Mouse (Mus musculus) thymus, postnatal 36 days (tissue): ENCODE results near the gene Eif3a.

Source experiments
- DNase-seq, 2 experiments: peaks; one replicate each; pipeline ENCODE4 v3.0.0; 2022; ENCODE audit warnings: mixed read lengths in 2 of 2

Gene Eif3a

DNA sequence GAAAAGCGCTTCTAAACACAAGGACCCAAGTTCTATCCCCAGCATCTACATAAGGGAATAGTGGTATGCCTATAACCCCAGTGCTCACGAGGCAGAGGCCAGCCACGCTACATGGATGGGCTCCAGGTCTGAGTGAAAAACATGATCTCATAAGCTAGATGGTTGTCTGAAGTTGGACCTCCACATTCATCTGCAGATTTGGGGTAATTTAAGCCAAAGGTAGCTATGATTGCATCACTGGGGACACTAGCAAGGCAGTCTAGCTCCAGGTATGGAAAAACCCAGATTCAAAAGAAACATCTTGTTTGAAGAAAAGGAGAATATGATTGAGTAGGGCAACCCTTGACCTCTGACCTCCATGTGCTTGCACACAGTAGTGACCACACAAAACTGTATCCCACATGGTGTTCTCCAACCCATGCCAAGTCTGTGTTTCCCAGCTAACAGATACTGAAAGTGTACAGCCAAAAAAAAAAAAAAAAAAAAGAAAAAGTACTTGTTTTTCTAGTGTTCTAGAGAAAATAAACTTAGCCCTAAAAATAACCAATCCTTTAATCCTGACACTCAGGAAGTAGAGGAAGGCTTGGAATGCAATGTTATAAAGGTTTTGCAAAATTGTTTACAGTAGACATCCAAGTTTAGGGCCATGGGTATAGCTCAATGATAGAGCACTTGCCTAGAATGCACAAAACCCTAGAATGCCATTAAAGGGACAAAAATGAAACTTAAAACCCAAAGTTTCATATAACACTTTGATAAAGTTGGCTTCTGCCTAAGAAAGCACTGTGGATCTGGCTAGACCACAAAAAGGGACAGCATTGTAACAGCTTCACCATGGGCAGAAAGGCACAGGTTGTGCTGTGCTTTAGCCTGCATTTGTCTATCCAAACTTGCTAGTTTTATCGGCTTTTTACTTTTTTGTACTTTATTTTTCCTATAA is 31.3 kb downstream of the Eif3a start:
- DNase-seq: no peak

DNA sequence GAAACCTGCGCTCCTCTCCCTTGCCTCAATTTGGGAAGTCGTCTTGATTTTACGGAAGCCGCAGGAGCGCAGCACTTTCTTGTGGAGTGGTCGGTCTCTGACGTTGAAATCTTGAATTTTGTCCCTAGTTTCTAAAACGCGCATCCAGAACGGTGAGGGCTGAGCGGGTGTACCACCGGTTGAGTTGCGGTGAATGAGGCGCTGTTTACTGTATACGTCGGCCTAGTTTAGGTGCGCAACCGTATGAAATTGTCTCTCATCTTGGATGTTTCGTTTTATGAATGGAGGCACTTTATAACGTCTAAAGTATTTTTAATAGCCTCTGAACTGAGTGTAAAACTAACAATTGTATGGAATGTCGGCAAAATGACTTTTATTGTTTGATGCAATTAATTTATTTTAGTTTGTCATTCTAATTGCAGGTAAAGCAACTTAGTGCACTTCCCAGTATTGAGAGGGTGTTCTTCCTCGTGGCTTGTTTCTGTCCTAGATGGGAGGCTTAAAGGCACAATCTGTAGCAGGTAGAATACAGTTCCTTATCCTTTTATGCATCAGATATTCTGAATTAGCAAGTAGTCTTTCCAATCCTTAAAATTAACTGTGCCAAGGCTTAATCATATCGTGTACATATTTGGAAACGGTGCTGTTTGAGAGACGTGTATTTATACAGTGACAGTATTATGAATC is 33.2 kb downstream of the Eif3a start:
- DNase-seq: no peak

DNA sequence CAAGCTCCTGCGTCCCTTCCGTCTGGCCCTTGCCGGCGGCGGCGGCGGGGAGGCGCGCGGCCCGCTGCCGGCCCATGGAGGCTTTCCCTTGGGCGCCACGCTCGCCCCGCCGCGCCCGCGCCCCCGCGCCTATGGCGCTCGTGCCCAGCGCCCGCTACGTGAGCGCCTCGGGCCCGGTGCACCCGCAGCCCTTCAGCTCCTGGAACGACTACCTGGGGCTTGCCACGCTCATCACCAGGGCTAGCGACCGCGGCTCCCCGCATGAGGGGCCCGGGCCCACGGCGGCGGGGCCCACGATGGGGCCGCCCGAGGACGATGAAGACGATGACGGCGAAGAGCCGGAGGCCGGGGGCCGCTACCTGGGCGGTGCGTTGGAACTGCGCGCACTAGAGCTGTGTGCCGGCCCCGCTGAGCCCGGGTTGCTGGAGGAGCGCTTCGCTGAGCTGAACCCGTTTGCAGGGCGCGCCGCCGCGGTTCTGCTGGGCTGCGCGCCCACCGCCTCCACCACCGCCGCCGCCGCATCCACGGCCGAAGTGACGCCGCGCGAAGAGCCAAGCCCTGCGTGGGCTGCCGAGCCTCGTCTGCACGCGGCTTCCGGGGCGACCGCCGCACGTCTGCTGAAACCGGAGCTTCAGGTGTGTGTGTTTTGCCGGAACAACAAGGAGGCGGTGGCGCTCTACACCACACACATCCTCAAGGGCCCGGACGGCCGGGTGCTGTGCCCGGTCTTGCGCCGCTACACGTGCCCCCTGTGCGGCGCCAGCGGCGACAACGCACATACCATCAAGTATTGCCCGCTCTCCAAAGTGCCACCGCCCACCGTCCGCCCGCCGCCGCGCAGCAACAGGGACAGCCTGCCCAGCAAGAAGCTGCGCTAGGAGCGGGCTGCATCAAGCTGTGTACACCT is 34.0 kb downstream of the Eif3a start:
- DNase-seq: peak; percentile 68 to 79

DNA sequence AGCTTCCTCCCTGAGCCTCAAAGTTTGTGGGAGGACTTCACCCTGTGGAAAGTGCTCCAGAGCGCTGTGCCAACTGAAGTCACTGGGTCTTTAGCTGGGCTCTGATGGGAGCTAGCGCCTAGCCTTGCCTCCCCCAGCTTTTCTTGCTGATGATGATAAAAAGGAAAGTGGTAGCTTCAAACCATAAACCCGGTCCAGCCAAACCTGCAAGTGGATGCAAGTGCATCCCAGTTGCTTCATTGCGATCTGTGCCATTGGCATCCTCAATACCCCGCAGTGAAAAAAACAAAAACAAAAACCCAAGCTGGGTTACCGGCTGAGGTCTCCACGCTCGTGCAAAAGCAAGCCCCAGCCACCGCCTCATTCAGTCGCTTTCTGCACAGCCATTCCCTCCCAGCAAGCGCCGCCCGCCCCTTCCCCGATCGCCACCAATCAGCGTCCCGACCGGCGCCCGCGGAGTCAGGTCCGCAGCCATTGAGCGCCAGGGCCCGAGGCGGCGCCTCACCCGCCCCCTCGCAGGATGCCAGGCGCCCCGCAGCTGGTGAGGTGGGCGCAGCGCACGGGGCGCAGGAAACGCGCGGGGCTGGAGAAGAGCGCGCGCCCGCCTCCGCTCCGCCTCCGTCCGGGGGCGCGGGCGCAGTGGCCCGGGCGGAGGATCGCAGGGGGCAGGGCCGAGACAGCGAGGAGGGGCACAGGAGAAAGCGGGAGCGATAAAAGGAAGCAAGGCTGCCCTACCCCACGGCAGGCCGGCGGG is 34.8 kb downstream of the Eif3a start, which contains the start of gene Nanos1:
TSS of gene Nanos1 (plus strand) at position 550 of the 754 bp plus-strand sequence.
- peak; percentile 95 to 96 for DNase-seq

DNA sequence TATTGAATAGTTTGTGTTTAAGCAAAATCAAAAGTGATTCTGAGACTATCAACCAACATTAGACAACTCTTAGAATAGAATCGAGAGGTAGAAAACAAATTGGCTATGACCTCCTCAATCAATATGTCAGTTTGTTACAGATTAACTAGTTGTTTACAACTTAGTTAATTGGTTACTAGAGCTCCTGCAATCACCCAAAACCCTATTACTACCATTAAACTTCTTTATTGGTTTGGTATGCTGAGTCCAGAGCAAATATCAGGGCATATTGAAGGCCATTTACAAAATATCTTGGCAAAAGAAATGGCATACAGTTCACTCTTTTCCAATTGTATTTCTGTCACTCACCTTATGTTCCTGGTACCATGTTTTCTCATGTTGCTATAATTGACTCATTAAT is 42.7 kb downstream of the Eif3a start:
- DNase-seq: no peak

DNA sequence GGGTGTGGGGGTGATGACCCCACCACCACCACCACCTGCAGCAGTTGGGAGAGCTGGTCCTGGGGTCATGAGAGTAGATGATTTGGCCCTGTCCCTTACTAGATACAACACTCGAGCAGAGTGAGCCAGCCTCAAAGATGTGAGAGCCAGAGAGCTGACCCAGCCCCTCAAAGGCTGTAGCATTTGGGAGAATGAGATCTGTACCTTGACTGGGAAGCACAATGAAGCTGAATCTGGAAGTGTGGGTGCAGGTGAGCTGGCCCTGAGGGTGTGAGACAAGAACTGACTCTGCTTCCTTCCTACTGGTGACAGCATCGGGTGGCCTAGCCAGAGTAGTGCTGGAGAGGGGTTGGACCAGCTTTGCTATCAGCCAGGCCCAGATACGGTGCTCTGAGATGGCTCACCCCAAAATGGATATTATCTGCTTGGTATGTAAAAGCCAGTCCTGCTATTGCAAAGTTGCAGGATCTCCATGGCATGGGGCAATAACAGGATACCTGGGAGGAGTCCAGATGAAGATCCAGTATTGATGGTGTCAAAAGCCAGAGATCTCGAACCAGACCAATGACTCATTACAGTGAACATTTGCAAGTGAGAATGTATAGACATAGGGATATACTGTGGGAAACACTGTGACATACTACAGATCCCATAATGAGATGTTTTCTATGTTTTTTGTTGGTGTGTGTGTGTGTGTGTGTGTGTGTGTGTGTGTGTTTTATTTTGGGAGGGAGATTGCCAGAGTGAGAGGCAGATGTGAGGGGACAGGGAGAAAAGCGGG is 46.5 kb downstream of the Eif3a start:
- no peak for DNase-seq

DNA sequence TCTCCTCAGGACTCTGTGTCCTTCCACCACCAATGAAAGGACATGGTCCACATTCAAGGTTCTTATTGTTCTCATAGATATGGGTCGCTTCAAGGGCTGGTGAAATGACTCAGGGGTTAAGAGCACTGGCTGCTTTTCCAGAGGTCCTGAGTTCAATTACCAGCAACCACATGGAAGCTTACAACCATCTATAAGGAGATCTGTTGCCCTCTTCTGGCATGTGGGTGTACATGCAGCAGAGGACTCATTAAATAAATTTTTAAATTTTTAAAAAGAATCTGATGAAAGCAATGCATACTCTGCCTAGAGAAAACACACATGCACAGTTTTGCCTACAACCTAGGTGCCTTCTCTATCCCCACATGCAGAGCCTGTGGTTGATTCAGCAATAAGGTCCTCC is 49.9 kb downstream of the Eif3a start:
- no peak for DNase-seq

DNA sequence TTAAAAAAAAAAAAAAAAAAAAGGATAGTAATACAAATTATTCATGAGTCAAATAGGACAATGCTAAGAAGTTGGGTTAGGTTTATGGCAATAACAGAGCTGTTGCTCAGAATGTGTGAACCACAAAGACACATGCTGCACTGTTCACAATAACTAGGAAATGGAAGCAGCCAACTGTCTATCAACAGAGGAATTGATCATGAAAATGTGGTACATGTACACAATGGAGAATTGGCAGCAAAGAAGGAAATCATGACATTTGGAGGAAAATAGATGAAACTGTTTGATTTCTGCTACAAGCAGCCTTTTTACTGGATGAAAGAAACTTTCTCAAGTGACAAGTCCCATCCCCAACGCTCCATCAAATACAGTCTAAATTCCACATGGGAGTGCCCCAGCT is 58.5 kb downstream of the Eif3a start:
- DNase-seq: no peak

DNA sequence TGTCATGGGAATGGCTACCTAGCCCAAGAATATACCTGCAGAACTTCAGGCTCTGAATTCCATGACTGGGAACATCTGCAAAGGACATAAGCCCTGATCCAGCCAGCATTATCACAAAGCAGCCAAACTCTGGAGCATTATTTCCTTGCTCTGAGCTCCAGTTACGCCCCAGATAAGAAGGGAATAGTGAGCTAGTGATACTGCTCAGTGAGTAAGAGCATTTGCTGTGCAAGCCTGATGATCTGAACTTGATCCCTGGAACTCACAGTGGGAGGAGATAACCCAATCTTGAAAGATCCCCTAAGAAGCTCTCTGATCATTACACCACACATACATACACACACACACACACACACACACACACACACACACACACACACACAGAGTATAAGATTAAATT is 59.2 kb downstream of the Eif3a start:
- DNase-seq: no peak

DNA sequence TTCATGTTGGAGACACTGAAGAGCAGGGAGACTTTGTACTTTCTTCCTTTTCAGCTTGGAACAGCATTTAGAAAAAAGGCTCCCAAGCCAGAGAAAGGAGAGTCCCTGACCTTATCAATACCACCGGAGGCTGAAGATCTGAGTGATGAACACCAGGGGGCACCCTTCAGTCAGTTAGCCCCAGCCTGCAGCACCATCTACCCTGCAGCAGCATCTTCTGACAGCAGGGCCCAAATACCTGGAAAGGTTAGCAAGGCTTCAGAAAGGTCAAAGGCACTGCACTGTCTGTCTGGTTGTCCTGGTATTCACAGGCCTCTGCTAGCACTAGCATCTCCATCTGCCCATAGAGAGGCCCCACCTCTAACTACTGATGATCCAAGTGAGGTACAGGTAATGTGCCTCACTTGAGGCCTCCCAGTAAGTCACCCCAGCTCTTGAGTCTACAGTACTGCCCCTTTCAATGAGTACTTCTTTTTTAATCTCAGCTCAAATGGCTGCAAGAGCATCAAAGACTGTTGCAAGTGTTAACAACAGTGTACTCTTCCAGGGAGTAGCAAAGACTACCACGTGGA is 60.1 kb downstream of the Eif3a start:
- DNase-seq: peak; percentile 38 to 41

DNA sequence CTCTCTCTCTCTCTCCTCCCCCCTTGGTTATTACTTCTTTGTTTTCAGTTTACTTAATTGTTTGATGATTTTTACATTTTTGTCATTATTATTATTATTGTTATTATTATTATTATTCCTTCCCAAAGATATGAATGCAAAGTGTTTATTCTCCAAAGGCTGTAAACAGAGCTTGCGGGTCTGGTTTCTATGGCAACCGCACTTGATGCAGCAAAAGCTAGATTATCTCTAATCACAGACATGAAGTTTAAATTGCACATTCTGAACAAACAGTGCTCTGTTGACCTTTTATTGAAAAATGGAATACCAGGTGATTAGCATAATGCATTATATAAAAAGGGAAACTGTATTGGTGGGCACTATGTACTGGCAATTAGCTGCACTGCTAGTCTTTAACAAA is 74.1 kb downstream of the Eif3a start:
- no peak for DNase-seq

DNA sequence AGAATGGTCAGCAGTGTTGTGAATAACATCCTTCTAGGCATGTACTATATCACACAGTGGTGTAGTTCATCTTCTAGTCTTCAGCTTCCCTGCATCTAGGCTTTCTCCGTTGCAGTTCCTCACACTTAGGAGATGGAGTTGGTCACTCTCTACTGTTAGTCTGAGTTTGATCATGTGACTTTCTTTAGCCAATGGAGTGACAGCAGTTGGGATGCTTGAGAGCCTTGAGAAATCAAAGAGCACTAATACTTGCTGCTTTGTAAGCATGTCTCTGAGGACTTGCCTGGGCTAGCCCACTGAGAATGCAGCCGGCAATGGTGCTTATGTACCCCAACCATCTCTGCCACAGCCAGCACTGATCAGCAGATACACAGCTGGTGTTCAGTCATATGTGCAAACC is 77.9 kb downstream of the Eif3a start:
- DNase-seq: no peak
